Mouse (Mus musculus) retina, postnatal 1 day (tissue): ENCODE data around the gene Strbp.

ENCODE experiments used
- DNase-seq: peaks from one replicate; pipeline ENCODE4 v3.0.0-alpha.2; 2012

The Strbp gene

DNA sequence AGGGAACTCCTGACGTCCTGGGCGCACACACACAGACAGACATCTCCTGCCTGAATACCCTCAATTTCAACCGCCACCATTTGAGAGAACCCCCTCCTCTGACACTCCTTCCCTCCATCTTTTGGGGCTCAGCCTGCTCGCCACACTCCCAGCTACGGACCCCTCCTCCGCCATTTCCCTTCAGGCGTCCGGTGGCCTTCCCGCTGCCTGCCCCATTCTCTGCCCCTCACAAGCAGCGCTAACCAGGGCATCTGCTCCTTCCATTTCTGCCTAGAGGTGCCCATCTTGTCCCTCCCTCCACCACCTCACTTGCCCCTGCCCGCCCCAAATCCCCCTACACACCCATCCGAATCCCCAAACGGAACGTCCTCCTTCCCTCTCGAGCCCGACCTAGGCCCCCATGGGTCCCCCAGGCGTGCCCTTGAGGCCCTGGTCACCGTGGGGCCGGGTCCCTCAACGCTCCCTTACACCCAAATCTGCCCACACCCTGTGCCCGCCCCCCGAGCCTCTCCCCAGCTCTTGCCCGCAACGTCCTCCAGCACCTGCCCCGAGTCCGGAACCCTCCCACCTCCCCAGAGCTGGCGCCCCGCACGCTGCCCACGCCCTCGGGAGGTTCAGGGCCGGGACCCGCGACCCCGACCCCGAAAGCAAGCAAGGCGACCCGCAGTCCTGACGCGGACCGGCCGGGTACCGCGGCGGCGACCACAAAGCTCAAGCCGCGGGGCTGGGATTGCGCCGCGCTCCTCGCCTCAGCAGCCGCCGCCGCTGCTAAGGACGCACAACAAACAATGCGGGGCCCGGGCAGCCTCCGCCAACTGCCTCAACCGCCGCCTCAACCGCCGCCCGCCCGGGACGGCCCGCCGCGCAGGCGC is 1.1 kb downstream of the Strbp start:
- peak; percentile 57 for DNase-seq

DNA sequence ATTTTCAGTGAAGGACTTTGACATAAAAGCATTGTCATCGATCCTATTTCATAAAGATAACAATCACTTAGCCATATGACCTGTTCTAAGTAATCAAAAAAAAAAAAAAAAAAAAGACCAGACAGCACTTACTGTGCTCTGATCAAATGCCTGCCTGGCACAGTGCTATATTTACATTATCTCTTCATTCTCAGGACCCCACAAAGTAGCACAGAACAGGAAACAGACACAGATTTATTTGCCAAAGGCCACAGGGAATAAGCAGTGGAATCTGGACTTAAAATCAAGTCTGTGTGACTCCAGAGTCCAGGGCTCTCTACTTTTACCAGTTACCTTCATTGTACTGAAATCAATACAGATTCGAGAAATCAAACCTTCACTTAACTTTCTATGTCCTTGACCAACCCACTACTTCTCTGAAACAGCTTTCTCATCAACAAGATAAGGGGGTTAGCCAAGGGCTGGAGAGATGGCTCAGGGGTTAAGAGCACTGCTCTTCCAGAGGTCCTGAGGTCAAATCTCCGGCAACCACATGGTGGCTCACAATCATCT is 14.5 kb downstream of the Strbp start:
- DNase-seq: no peak

- DNase-seq: no peak
Measured at GRCm38 (mm10) chr2:37687031-37687430, 16.6 kb downstream of the Strbp start.

DNA sequence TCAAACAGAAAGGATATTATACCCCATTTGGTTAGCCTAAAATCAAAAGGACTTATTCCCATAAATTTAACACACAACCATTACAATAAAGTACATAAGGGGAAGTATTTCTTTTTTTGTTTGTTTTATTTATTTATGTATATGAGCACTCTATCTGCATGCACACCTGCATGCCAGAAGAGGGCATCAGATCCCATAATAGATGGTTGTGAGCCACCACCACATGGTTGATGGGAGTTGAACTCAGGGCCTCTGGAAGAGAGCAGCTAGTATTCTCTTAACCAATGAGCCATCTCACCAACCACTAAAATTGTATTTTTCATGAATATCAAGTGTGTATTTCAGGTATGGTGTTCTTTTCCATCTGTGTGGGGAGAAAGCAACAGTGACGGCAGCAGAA is 18.8 kb downstream of the Strbp start:
- no peak for DNase-seq

DNA sequence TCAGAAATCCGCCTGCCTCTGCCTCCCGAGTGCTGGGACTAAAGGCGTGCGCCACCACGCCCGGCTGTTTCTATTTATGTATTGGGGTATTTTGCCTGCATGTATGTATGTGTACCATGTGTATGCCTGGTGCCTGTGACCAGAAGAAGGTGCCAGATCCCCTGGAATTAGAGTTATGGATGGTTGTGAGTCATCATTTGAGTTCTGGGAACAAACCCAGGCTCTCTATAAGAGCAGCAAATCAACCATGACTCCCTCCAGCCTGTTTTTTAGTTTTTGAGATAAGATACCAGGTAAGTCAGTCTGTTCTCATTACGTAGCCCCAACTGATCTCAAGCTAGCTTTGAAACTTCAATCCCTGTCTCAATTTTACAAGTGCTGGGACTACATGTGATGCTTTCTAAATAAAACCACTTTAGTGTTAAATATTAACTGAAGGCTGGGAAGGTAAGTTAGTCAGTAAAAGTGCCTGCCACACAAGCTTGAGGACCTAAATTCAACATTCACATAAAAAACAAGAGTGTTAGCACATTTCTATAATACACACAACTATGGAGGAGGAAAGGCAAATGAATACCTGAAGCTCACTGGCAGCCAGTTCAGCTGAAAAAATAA is 21.4 kb downstream of the Strbp start:
- DNase-seq: no peak

- no peak for DNase-seq
Measured at GRCm38 (mm10) chr2:37651086-37651485, 52.6 kb downstream of the Strbp start.

GRCm38 (mm10) chr2:37649590-37649989 is 54.1 kb downstream of the Strbp start:
- DNase-seq: no peak

DNA sequence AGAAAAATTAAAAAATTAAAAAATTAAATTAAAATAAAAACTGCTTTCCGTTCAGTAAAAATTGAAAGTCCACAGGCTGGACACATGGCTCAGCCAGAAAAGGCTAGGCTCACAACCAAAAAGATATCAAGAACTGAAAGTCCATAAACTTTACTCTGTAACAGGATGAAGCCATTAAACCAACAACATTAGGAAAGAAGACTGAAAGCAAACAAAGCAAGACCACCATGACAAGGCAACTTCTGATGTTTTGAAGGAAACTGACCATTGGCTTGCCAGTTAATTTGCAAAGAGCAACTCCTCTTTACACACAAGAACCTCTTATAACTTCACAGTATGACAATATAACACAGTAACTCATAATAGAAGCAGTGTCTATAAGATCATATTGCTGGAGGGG is 54.7 kb downstream of the Strbp start:
- DNase-seq: no peak

DNA sequence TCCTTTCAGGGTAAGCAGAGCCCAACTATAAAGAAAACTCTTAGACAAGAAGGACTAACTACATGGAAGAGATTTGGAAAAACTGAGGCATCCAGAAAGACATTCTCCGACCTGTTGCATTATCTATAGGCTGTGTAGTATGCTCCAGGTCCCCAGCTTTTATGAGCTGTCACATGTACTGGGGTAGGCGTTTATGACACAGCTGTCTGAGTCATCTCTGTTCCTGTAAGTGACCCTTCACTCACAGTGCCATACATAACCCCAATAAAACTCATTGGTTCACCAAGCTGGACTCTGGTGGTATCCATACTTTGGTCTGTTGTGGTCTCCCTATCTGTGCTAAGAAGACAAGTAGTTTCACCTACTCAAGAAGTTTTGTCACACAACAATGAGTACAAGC is 80.3 kb downstream of the Strbp start:
- DNase-seq: no peak

DNA sequence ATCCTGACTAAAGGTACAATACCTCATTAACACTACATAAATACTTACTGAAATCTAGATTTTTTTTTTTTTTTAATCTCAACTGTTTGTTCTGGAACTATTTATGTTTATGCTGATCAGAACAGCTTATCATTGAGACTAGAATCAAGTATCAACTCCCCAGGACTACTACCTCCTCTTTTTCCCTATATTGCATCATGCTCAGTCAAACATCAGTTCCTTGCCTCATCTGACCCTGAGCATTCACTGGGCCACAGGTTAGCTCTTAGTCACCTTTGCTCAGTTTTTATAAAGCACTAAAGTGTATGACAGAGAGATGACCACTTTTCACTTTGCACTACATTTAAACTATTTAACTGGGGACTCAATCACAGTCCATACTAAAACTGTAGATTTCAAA is 115.7 kb downstream of the Strbp start:
- no peak for DNase-seq

GRCm38 (mm10) chr2:37578185-37578584 is 125.5 kb downstream of the Strbp start:
- DNase-seq: no peak

- DNase-seq: no peak
Measured at GRCm38 (mm10) chr2:37576661-37577060, 127.0 kb downstream of the Strbp start.

GRCm38 (mm10) chr2:37572141-37572540 is 131.5 kb downstream of the Strbp start:
- DNase-seq: no peak

- DNase-seq: no peak
Measured at GRCm38 (mm10) chr2:37570703-37571102, 133.0 kb downstream of the Strbp start.

DNA sequence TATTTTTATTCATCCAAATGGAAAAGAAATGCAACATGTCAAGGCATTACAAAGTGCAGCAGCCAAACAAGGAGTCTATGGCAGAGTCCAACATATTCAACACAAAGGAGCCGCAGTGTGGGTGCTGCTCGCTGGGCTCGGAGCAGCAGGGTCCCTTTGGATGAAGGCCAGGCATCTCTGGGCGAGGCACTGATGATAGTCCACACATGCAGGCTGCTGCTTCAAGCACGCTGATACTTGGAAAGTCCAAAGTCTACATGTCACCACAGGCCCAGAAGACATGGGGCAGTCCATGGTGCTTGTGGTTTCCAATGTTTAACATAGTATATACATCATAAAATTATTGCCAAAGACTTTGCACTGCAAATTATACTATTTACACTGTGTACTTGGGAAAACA is 133.8 kb downstream of the Strbp start:
- DNase-seq: no peak

DNA sequence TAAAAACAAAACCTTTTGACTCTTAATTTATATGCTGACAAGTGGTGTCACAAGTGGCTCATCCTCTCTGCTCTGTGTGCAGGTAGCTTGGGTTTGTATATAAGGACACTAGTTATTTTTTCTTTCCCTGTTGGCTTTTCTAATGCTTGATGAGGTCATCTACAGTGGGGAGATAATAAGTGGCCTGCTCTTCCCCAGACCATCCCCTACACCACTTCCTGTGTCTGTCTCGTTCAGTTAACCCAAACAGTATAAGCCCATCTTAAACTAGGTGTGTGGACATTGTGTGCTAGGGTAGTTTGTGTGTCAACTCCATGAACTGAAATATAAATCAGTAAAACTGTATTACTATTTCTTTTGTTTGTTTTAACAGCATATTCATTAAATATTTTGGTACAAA is 137.6 kb downstream of the Strbp start:
- DNase-seq: no peak

GRCm38 (mm10) chr2:37565579-37565978 is 138.1 kb downstream of the Strbp start:
- DNase-seq: no peak

GRCm38 (mm10) chr2:37556366-37556765 is 147.3 kb downstream of the Strbp start:
- no peak for DNase-seq

GRCm38 (mm10) chr2:37549346-37550012 is 154.2 kb downstream of the Strbp start:
- DNase-seq: no peak

GRCm38 (mm10) chr2:37531639-37532038 is 172.0 kb downstream of the Strbp start:
- no peak for DNase-seq

DNA sequence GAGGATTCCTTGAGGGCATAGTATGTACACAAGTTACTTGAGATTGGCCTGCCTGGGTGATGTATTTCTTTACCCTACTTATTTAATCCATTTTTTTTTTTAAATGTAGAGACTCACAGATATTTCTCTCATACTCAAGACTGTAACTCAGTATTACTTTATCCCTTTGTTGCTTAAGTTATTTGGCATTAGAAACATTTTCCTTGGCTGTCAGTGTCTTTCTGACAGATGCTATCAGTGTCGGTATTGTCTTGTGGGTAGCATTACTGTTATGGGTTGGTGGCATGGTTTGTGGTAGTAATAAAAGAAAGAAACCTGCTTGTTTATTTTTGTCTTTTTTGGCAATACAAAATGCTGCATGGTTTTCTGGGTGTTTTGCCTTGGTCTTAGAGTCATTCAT is 172.9 kb downstream of the Strbp start:
- no peak for DNase-seq

DNA sequence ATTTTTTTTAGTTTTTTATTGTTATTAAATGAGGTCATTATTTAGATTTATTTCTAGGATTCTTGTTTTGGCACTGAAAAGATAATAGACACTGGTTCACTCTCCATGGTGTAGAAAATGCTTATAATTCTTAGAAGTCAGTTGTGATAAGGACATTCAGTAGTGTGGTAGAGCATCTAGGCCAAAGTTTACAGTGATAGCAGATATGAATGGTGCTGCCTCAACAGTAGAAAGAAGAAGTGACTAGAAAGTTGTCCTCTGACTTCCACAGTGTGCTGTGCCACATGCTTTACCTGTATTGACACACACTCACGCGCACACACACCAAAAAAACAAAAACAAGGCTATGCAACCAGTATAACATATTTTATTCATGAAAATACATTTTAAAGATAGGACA is 174.3 kb downstream of the Strbp start:
- DNase-seq: no peak

GRCm38 (mm10) chr2:37527587-37527986 is 176.1 kb downstream of the Strbp start:
- DNase-seq: no peak

GRCm38 (mm10) chr2:37519286-37519640 is 184.4 kb downstream of the Strbp start:
- DNase-seq: no peak
